Mouse (Mus musculus): ENCODE data around the gene 1700019A02Rik. TPM values are rescaled to one million over a fixed set of nuclear protein-coding genes. Genes with fewer than 3 reads are reported as not detected.

The 1700019A02Rik gene
- not detected in 2 replicates for polyA plus RNA-seq (2015; fragmentation: Nextera tagmentation; extraction: Ambion mirVana)

DNA sequence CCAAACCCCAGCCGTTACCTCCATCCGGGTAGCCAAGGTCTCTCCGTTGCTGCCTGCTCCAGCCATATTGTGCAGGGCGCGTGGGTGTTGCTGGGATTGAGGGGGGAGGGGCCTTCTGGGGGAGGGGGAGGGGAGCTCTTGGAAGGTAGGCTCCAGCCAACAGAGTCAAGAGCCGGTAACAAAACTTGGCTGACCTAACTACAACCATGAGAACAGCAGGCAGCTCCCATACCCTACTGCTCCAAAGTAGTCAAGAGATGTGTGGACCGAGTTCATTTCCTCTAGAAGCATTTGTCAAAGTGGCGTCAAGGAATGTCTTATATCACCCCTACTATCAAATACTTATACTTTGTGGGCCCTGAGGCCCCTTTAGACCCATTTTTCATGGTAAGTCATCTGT is at the start of gene 1700019A02Rik:
Gene 1700019A02Rik (minus strand): TSS at position 101 of the 400 bp plus-strand sequence.
- Histone ChIP-seq H3K36me3 (ENCODE audit: control insufficient read depth, insufficient read depth, low read length) (no peaks in the 10 kb centered on the region), H3K27ac (ENCODE audit: low read length) (no peak within 1 kb of the TSS), H3K9me3 (ENCODE audit: control insufficient read depth, low read length) (no peaks in the 10 kb centered on the region), H3K27me3 (ENCODE audit: control insufficient read depth, insufficient read depth, low read depth, low read length) (no peaks in the 10 kb centered on the region), H3K4me2 (ENCODE audit: low read depth, low read length) (no peak within 1 kb of the TSS), H3K4me1 (replicated peaks; ENCODE audit: control insufficient read depth, insufficient read depth, low read length) (no peaks in the 10 kb centered on the region), H3K9ac (ENCODE audit: low read length) (no peak within 1 kb of the TSS), H3K4me3 (ENCODE audit: low read length) (no peak within 1 kb of the TSS)
- 91% methylated on average over 8 of the region's 8 CpGs for WGBS
- ATAC-seq (ENCODE audit: low read depth): no peak

DNA sequence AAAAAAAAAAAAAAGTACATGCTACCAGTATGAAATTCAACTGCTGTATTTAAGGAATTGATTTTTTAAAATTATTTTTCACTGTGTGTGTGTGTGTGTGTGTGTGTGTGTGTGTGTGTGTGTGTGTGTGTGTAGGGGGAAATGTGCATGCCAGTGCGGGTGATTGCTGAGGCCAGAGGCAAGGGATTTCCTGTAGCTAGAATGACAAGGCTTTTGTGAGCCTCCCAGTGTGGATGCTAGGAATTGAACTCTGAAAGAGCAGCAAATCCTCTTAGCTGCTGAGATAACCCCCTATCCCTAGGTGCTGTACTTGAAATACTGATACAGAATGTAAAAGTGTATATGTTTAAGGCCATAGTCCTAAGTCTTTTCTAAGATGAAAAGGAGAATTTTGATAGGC is 38.6 kb upstream of the 1700019A02Rik start:
- H3K27ac ChIP-seq (ENCODE audit: low read length): no peak overlapping the region
- H3K36me3 ChIP-seq (ENCODE audit: control insufficient read depth, insufficient read depth, low read length): no peaks in the 10 kb centered on the region

DNA sequence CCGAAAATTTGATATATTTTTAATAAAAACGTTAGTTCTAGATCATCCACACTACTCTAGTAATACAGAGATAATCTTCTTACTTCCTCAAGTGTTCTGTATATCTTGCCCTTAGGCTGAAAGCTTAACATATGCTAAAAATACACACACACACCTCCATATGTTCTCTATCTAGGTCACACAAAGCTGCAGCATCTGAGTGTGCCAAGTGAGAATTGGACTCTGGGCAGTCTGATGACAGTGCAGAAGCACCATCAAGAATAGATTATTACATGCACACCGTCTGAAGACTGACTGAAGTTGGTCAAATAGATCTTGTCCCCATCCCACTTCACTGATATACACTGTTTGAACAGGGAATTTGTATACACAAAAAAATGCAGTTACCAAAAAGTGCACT is 38.2 kb upstream of the 1700019A02Rik start:
- no peak overlapping the region for H3K27ac ChIP-seq (ENCODE audit: low read length)
- 64% methylated on average over 3 of the region's 3 CpGs for WGBS
- no peak overlapping the region for H3K4me2 ChIP-seq (ENCODE audit: low read depth, low read length)
- no peak for ATAC-seq (ENCODE audit: low read depth)
- H3K9ac ChIP-seq (ENCODE audit: low read length): no peak overlapping the region
- no peak overlapping the region for H3K4me3 ChIP-seq (ENCODE audit: low read length)
- no peaks in the 10 kb centered on the region for H3K27me3 ChIP-seq (ENCODE audit: control insufficient read depth, insufficient read depth, low read depth, low read length)
- H3K4me1 ChIP-seq (replicated peaks; ENCODE audit: control insufficient read depth, insufficient read depth, low read length): no peaks in the 10 kb centered on the region
- H3K36me3 ChIP-seq (ENCODE audit: control insufficient read depth, insufficient read depth, low read length): no peaks in the 10 kb centered on the region
- no peaks in the 10 kb centered on the region for H3K9me3 ChIP-seq (ENCODE audit: control insufficient read depth, low read length)

More for the DNA sequence above, 38.6 kb upstream of the 1700019A02Rik start:
- H3K4me3 ChIP-seq (ENCODE audit: low read length): no peak overlapping the region
- no peak overlapping the region for H3K4me2 ChIP-seq (ENCODE audit: low read depth, low read length)
- H3K4me1 ChIP-seq (replicated peaks; ENCODE audit: control insufficient read depth, insufficient read depth, low read length): no peaks in the 10 kb centered on the region
- no peaks in the 10 kb centered on the region for H3K27me3 ChIP-seq (ENCODE audit: control insufficient read depth, insufficient read depth, low read depth, low read length)
- no peaks in the 10 kb centered on the region for H3K9me3 ChIP-seq (ENCODE audit: control insufficient read depth, low read length)
- H3K9ac ChIP-seq (ENCODE audit: low read length): no peak overlapping the region
- ATAC-seq (ENCODE audit: low read depth): no peak
- WGBS: 67% methylated on average over 1 of the region's 1 CpGs

DNA sequence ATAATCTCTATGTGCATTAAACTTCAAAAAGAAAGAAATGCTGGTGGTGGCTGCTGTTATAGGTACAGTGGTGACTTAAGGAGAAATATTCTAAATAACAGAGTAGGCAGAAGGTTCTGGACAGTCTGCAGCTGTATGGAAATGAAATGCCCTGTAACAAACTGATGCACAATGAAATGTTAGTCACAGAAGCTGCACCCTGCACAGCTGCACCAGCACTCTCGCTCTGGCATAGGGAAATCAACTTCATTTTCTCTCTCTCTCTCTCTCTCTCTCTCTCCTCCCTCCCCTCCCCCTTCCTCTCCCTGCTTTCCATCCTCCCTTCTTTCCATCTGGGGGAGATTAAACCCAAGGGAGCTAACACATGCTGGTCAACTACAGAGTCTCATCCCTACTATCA is 37.3 kb upstream of the 1700019A02Rik start:
- Histone ChIP-seq H3K4me2 (ENCODE audit: low read depth, low read length) (no peak overlapping the region), H3K4me3 (ENCODE audit: low read length) (no peak overlapping the region), H3K27me3 (ENCODE audit: control insufficient read depth, insufficient read depth, low read depth, low read length) (no peaks in the 10 kb centered on the region), H3K27ac (ENCODE audit: low read length) (no peak overlapping the region), H3K36me3 (ENCODE audit: control insufficient read depth, insufficient read depth, low read length) (no peaks in the 10 kb centered on the region), H3K9me3 (ENCODE audit: control insufficient read depth, low read length) (no peaks in the 10 kb centered on the region), H3K9ac (ENCODE audit: low read length) (no peak overlapping the region), H3K4me1 (replicated peaks; ENCODE audit: control insufficient read depth, insufficient read depth, low read length) (no peaks in the 10 kb centered on the region)
- no peak for ATAC-seq (ENCODE audit: low read depth)
- WGBS: 79% methylated on average over 1 of the region's 1 CpGs

- no peak for ATAC-seq (ENCODE audit: low read depth)
- no peak overlapping the region for H3K9ac ChIP-seq (ENCODE audit: low read length)
- no peaks in the 10 kb centered on the region for H3K4me1 ChIP-seq (replicated peaks; ENCODE audit: control insufficient read depth, insufficient read depth, low read length)
- no peak overlapping the region for H3K27ac ChIP-seq (ENCODE audit: low read length)
- H3K4me3 ChIP-seq (ENCODE audit: low read length): no peak overlapping the region
- H3K36me3 ChIP-seq (ENCODE audit: control insufficient read depth, insufficient read depth, low read length): no peaks in the 10 kb centered on the region; the same call in 1 of the 2 replicates
- H3K4me2 ChIP-seq (ENCODE audit: low read depth, low read length): no peak overlapping the region
- no peaks in the 10 kb centered on the region for H3K9me3 ChIP-seq (ENCODE audit: control insufficient read depth, low read length)
- H3K27me3 ChIP-seq (ENCODE audit: control insufficient read depth, insufficient read depth, low read depth, low read length): no peaks in the 10 kb centered on the region
Measured at GRCm38 (mm10) chr1:53210136-53210535, 22.7 kb upstream of the 1700019A02Rik start.

DNA sequence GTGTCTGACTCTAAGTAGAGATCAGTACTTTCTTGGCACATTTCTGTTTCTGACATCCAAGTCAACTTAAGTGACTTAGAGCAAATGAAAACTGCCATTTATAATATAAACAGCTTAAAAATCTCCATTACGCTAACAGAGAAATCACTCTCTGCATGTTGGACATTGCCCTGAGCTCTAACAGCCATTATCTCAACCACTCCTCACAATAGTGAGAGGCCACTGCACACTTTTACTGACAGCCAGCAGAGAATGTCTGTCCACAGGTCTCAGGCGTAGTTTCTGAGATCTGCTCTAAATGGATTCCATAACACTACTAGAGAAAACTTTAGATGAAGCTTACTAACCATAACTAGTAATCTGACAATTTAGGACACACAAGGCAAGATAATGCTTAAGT is 16.5 kb upstream of the 1700019A02Rik start:
- no peak overlapping the region for H3K27ac ChIP-seq (ENCODE audit: low read length)
- H3K4me2 ChIP-seq (ENCODE audit: low read depth, low read length): no peak overlapping the region
- WGBS: 88% methylated on average over 2 of the region's 2 CpGs
- H3K9ac ChIP-seq (ENCODE audit: low read length): no peak overlapping the region
- ATAC-seq (ENCODE audit: low read depth): no peak
- no peak overlapping the region for H3K4me3 ChIP-seq (ENCODE audit: low read length)
- no peaks in the 10 kb centered on the region for H3K27me3 ChIP-seq (ENCODE audit: control insufficient read depth, insufficient read depth, low read depth, low read length)
- H3K9me3 ChIP-seq (ENCODE audit: control insufficient read depth, low read length): no peaks in the 10 kb centered on the region
- H3K4me1 ChIP-seq (replicated peaks; ENCODE audit: control insufficient read depth, insufficient read depth, low read length): no peaks in the 10 kb centered on the region
- no peaks in the 10 kb centered on the region; the same call in 1 of the 2 replicates for H3K36me3 ChIP-seq (ENCODE audit: control insufficient read depth, insufficient read depth, low read length)

DNA sequence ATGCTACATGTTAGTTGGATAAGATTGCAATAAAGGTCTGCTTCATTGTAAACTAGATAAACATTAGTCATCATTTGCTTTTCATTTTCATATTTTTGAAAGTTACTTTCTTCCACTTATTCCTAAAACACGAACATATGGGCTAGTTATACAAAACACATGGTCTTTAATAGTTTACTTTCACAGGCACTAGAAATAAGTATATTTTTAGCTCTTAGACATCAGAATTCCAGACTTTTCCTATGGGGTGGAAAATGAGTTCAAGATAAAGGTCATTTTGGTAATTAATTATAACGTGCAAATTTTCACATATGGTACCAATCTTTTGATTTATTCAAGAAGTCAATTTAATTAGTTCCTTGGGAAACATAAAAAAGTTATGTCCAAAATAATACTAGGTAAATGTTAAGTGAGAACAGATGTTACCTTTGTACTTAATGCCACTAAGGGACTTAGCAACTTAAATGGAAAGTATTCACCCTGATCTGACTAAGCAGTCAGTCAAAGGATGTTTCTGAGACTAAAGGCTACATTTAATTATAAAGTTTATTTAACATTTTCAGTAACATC is 14.3 kb upstream of the 1700019A02Rik start:
- WGBS: 68% methylated on average over 2 of the region's 2 CpGs
- no peak overlapping the region for H3K9ac ChIP-seq (ENCODE audit: low read length)
- ATAC-seq (ENCODE audit: low read depth): no peak
- no peaks in the 10 kb centered on the region for H3K4me1 ChIP-seq (replicated peaks; ENCODE audit: control insufficient read depth, insufficient read depth, low read length)
- H3K4me3 ChIP-seq (ENCODE audit: low read length): no peak overlapping the region
- no peak overlapping the region for H3K27ac ChIP-seq (ENCODE audit: low read length)
- no peaks in the 10 kb centered on the region for H3K9me3 ChIP-seq (ENCODE audit: control insufficient read depth, low read length)
- H3K27me3 ChIP-seq (ENCODE audit: control insufficient read depth, insufficient read depth, low read depth, low read length): no peaks in the 10 kb centered on the region
- no peaks in the 10 kb centered on the region; the same call in 1 of the 2 replicates for H3K36me3 ChIP-seq (ENCODE audit: control insufficient read depth, insufficient read depth, low read length)
- H3K4me2 ChIP-seq (ENCODE audit: low read depth, low read length): no peak overlapping the region

DNA sequence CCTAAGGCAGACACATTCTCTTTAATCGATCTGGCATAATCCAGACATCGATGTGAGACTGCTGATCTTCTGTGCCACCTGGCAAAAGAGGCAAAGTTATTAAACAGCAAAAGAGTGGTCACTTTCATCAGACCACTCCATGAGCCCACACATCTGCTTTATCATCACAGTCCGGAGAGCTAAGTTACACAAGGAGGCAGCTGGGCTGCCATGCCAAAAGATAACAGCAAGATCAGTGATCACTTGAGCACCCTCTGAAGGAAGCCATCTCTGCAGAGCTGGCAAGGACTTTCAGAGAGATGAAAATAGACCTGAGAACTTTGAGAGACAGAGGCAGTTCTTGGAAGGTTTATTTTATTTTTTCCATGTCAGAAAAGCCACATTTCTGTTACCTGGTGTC is 7.1 kb upstream of the 1700019A02Rik start:
- Histone ChIP-seq H3K4me2 (ENCODE audit: low read depth, low read length) (no peak overlapping the region), H3K9ac (ENCODE audit: low read length) (no peak overlapping the region), H3K9me3 (ENCODE audit: control insufficient read depth, low read length) (no peaks in the 10 kb centered on the region), H3K4me3 (ENCODE audit: low read length) (no peak overlapping the region), H3K4me1 (replicated peaks; ENCODE audit: control insufficient read depth, insufficient read depth, low read length) (no peaks in the 10 kb centered on the region), H3K27ac (ENCODE audit: low read length) (no peak overlapping the region), H3K27me3 (ENCODE audit: control insufficient read depth, insufficient read depth, low read depth, low read length) (no peaks in the 10 kb centered on the region), H3K36me3 (ENCODE audit: control insufficient read depth, insufficient read depth, low read length) (peaks cover 2% of the 10 kb centered on the region; the same call in 1 of the 2 replicates)
- no peak for ATAC-seq (ENCODE audit: low read depth)
- WGBS: 67% methylated on average over 3 of the region's 3 CpGs

DNA sequence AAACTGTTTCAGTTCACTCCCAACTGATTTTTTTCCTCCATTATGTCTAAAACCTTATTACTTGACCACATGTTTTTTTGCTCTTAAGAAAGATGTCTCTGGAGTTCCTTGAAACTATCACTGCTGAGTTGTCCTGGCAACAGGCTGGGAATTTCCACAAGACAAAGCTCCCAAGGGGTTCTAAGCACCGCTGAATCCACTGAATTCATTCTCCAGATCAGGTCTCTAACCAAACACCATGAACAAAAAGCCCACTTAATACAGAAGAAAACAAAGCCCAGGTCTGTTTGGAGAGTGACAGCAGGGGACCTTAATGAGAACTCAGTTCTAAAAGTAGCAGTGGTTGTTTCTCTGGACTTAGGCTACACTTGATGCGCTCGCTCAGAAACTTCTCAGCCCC is 3.8 kb upstream of the 1700019A02Rik start:
- no peak for ATAC-seq (ENCODE audit: low read depth)
- 83% methylated on average over 3 of the region's 3 CpGs for WGBS
- H3K27me3 ChIP-seq (ENCODE audit: control insufficient read depth, insufficient read depth, low read depth, low read length): no peaks in the 10 kb centered on the region

GRCm38 (mm10) chr1:53189620-53190019 is 2.2 kb upstream of the 1700019A02Rik start:
- ATAC-seq (ENCODE audit: low read depth): no peak
- Histone ChIP-seq H3K27me3 (ENCODE audit: control insufficient read depth, insufficient read depth, low read depth, low read length) (no peaks in the 10 kb centered on the region), H3K4me2 (ENCODE audit: low read depth, low read length) (no peak overlapping the region), H3K9ac (ENCODE audit: low read length) (no peak overlapping the region), H3K4me3 (ENCODE audit: low read length) (no peak overlapping the region), H3K27ac (ENCODE audit: low read length) (no peak overlapping the region), H3K4me1 (replicated peaks; ENCODE audit: control insufficient read depth, insufficient read depth, low read length) (no peaks in the 10 kb centered on the region), H3K36me3 (ENCODE audit: control insufficient read depth, insufficient read depth, low read length) (peaks cover 2% of the 10 kb centered on the region; the same call in 1 of the 2 replicates), H3K9me3 (ENCODE audit: control insufficient read depth, low read length) (no peaks in the 10 kb centered on the region)
- 34% methylated on average over 3 of the region's 3 CpGs for WGBS

More for the DNA sequence above, 3.8 kb upstream of the 1700019A02Rik start:
- H3K4me2 ChIP-seq (ENCODE audit: low read depth, low read length): no peak overlapping the region
- no peak overlapping the region for H3K27ac ChIP-seq (ENCODE audit: low read length)
- H3K9ac ChIP-seq (ENCODE audit: low read length): no peak overlapping the region
- H3K4me3 ChIP-seq (ENCODE audit: low read length): no peak overlapping the region
- H3K36me3 ChIP-seq (ENCODE audit: control insufficient read depth, insufficient read depth, low read length): peaks cover 2% of the 10 kb centered on the region; the same call in 1 of the 2 replicates
- H3K9me3 ChIP-seq (ENCODE audit: control insufficient read depth, low read length): no peaks in the 10 kb centered on the region
- no peaks in the 10 kb centered on the region for H3K4me1 ChIP-seq (replicated peaks; ENCODE audit: control insufficient read depth, insufficient read depth, low read length)
